Mouse (Mus musculus) ES-Bruce4 (cell line): ENCODE measurements at regions not wholly inside any gene's neighbourhood (a gene's known extent, or its start where the extent isn't known, plus 50 kb on each side); places are given as distances from the start of the nearest gene placed in this dataset.
"Not testable (repeated sequence)": the region's sequence is repeated elsewhere in the genome, so short reads cannot be mapped to it uniquely, and the experiment has no call there.

Source experiments
- H3K27ac ChIP-seq: 2 replicates; pipeline ENCODE4 v1.5.1; 2012; ENCODE audit warnings: low read length, inconsistent platforms; ENCODE audit not compliant: insufficient read depth
- H3K27me3 ChIP-seq: 2 replicates; pipeline ENCODE4 v1.6.1; 2012; ENCODE audit warnings: mild to moderate bottlenecking, low read length, inconsistent platforms; ENCODE audit not compliant: control insufficient read depth, poor library complexity, insufficient read depth, severe bottlenecking
- H3K36me3 ChIP-seq: 2 replicates; pipeline ENCODE4 v1.6.1; 2012; ENCODE audit warnings: inconsistent platforms, mild to moderate bottlenecking, low read length, moderate library complexity; ENCODE audit not compliant: control insufficient read depth, poor library complexity, insufficient read depth, severe bottlenecking
- H3K4me1 ChIP-seq: one replicate; pipeline ENCODE4 v1.8.1; 2011; ENCODE audit warnings: low read length; ENCODE audit not compliant: control insufficient read depth, insufficient read depth
- H3K4me3 ChIP-seq: 2 replicates; pipeline ENCODE4 v1.5.1; 2011; ENCODE audit warnings: low read depth, mild to moderate bottlenecking, low read length
- H3K9ac ChIP-seq: 2 replicates; pipeline ENCODE4 v1.6.1; 2012; ENCODE audit warnings: low read depth, mild to moderate bottlenecking, inconsistent platforms; ENCODE audit not compliant: poor library complexity, severe bottlenecking
- H3K9me3 ChIP-seq: replicated peaks from 2 replicates; pipeline ENCODE4 v1.6.1; 2012; ENCODE audit warnings: mild to moderate bottlenecking, low read length, inconsistent platforms; ENCODE audit not compliant: control insufficient read depth, poor library complexity, insufficient read depth, severe bottlenecking
- CTCF ChIP-seq: IDR thresholded peaks from one replicate; pipeline ENCODE4 v1.8.1; 2011; ENCODE audit warnings: low read depth, low read length
- EP300 ChIP-seq: IDR thresholded peaks from 2 replicates; pipeline ENCODE4 v1.6.1; 2011; ENCODE audit warnings: low read depth, low read length; ENCODE audit not compliant: insufficient read depth
- POLR2A ChIP-seq: IDR thresholded peaks from one replicate; pipeline ENCODE4 v1.8.1; 2011; ENCODE audit warnings: low read length; ENCODE audit not compliant: insufficient read depth

- peaks cover 2% of the 10 kb centered on the region; the same call in 1 of the 2 replicates for H3K27me3 ChIP-seq
- TF ChIP-seq POLR2A (no peak), CTCF (no peak), EP300 (no peak)
- no peak overlapping the region for H3K9ac ChIP-seq
- H3K4me1 ChIP-seq, result no peaks in the 10 kb centered on the region
- H3K27ac ChIP-seq, result no peak overlapping the region
- H3K4me3 ChIP-seq, result no peak overlapping the region
- H3K36me3 ChIP-seq, result no peaks in the 10 kb centered on the region
- peaks cover 3% of the 10 kb centered on the region; the same call in 1 of the 2 replicates for H3K9me3 ChIP-seq
These were observed 87.5 kb upstream of the Otx2 start for GRCm38 (mm10) chr14:48761002-48761648.

- H3K9ac ChIP-seq, H3K27ac ChIP-seq, H3K4me1 ChIP-seq, H3K9me3 ChIP-seq, H3K36me3 ChIP-seq, H3K27me3 ChIP-seq, H3K4me3 ChIP-seq: not testable (repeated sequence)
These were observed 81.5 kb upstream of the Otx2 start for GRCm38 (mm10) chr14:48755096-48755495.

GRCm38 (mm10) chr14:48754080-48754720, 80.6 kb upstream of the Otx2 start:
- Histone ChIP-seq H3K9me3 (no peaks in the 10 kb centered on the region), H3K36me3 (no peaks in the 10 kb centered on the region), H3K27ac (no peak overlapping the region), H3K9ac (no peak overlapping the region), H3K4me3 (no peak overlapping the region), H3K27me3 (no peaks in the 10 kb centered on the region; the same call in 1 of the 2 replicates), H3K4me1 (peaks cover 9% of the 10 kb centered on the region)
- TF ChIP-seq EP300 (peak; percentile 89), POLR2A (no peak), CTCF (no peak)

- Histone ChIP-seq H3K4me3 (no peak overlapping the region), H3K9ac (no peak overlapping the region), H3K4me1 (peaks cover 9% of the 10 kb centered on the region), H3K9me3 (no peaks in the 10 kb centered on the region), H3K27ac (no peak overlapping the region), H3K36me3 (no peaks in the 10 kb centered on the region), H3K27me3 (no peaks in the 10 kb centered on the region; the same call in 1 of the 2 replicates)
- no peak for TF ChIP-seq POLR2A
- TF ChIP-seq CTCF, result no peak
- no peak for TF ChIP-seq EP300
These were observed 80.0 kb upstream of the Otx2 start for GRCm38 (mm10) chr14:48753517-48754079.

GRCm38 (mm10) chr14:48753084-48753483, 79.5 kb upstream of the Otx2 start:
- H3K4me1 ChIP-seq, result peaks cover 9% of the 10 kb centered on the region
- H3K4me3 ChIP-seq, result no peak overlapping the region
- no peak overlapping the region for H3K9ac ChIP-seq
- H3K36me3 ChIP-seq, result no peaks in the 10 kb centered on the region
- no peaks in the 10 kb centered on the region; the same call in 1 of the 2 replicates for H3K27me3 ChIP-seq
- TF ChIP-seq CTCF (no peak), EP300 (peak; percentile 56; the same call in 1 of the 2 replicates), POLR2A (no peak)
- no peak overlapping the region for H3K27ac ChIP-seq
- H3K9me3 ChIP-seq, result no peaks in the 10 kb centered on the region

GRCm38 (mm10) chr14:48752579-48752905, 78.9 kb upstream of the Otx2 start:
- Histone ChIP-seq H3K36me3 (no peaks in the 10 kb centered on the region), H3K9ac (no peak overlapping the region), H3K4me1 (peaks cover 9% of the 10 kb centered on the region), H3K9me3 (no peaks in the 10 kb centered on the region), H3K27me3 (no peaks in the 10 kb centered on the region; the same call in 1 of the 2 replicates), H3K27ac (no peak overlapping the region), H3K4me3 (no peak overlapping the region)
- TF ChIP-seq POLR2A (no peak), EP300 (no peak), CTCF (no peak)
